Mouse (Mus musculus): ENCODE results near the gene Srd5a1. TPM values are rescaled to one million over a fixed set of nuclear protein-coding genes. Genes with fewer than 3 reads are reported as not detected.

Gene Srd5a1
- polyA plus RNA-seq, 1 experiment from 2014 or later, result 27.9 TPM

GRCm38 (mm10) chr13:69549980-69550379 lies 61.3 kb downstream of the Srd5a1 start:
- 56% methylated on average over 8 of the region's 8 CpGs for WGBS
- ATAC-seq (ENCODE audit: low FRiP score, low read depth), result no peak
- no peaks in the 10 kb centered on the region for H3K4me1 ChIP-seq (replicated peaks)

GRCm38 (mm10) chr13:69547488-69548180 lies 63.6 kb downstream of the Srd5a1 start:
- Histone ChIP-seq H3K36me3 (no peaks in the 10 kb centered on the region), H3K9ac (no peak overlapping the region), H3K4me2 (no peak overlapping the region), H3K27me3 (no peaks in the 10 kb centered on the region), H3K9me3 (no peaks in the 10 kb centered on the region), H3K4me1 (replicated peaks) (peaks cover 17% of the 10 kb centered on the region), H3K27ac (replicated peaks) (no peak overlapping the region), H3K4me3 (no peak overlapping the region)
- no peak for ATAC-seq (ENCODE audit: low FRiP score, low read depth)
- 67% methylated on average over 16 of the region's 16 CpGs for WGBS

More at GRCm38 (mm10) chr13:69549980-69550379, 61.3 kb downstream of the Srd5a1 start:
- Histone ChIP-seq H3K4me3 (no peak overlapping the region), H3K27me3 (no peaks in the 10 kb centered on the region), H3K9ac (no peak overlapping the region), H3K9me3 (no peaks in the 10 kb centered on the region), H3K36me3 (no peaks in the 10 kb centered on the region), H3K27ac (replicated peaks) (no peak overlapping the region), H3K4me2 (no peak overlapping the region)

DNA sequence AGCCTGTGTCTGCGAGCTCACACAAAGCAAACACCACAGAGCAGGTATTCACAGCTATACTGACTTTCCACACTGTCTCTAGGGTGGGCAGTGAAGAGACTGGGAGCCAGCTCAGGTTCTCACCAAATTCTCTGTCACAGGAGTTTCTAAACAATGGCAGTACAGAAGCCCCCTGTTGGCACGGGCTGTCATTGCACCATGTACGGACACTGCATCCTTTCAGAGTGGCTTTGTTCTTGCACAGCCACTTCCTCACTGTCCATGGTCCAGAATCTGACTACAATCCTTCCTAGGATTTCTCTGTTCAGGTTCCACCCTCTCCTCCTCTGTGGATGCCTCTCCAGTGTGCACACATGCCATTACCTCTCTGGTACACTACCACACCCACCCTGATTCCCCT lies 66.2 kb downstream of the Srd5a1 start:
- no peak overlapping the region for H3K4me3 ChIP-seq
- H3K9me3 ChIP-seq, result no peaks in the 10 kb centered on the region
- H3K36me3 ChIP-seq, result no peaks in the 10 kb centered on the region
- H3K4me2 ChIP-seq, result no peak overlapping the region
- H3K27me3 ChIP-seq, result no peaks in the 10 kb centered on the region
- H3K27ac ChIP-seq (replicated peaks), result no peak overlapping the region
- no peak overlapping the region for H3K9ac ChIP-seq
- no peak for ATAC-seq (ENCODE audit: low FRiP score, low read depth)
- 21% methylated on average over 3 of the region's 3 CpGs for WGBS
- H3K4me1 ChIP-seq (replicated peaks), result peaks cover 17% of the 10 kb centered on the region

DNA sequence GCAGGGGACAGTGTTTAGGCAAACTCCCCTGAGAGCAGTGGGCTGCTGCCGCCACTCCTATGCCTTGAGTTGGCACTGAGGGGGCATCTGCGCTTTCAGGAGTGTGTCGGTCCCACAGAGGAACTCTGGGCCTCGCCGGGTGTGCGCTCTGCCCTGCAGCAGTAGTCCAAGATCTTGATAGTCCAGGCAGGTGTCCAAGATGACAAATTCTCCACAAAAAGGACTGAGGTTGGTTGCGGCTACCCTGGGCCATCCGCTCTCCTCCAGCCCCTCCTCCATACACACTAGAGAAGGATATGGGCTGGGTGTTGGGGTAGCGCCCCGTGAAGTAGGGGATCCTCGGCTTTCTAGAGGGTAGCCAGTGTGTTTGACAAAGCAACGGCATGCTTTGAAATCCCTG lies 67.6 kb downstream of the Srd5a1 start:
- ATAC-seq (ENCODE audit: low FRiP score, low read depth), result peak; percentile 31; the same call in 1 of the 2 replicates
- WGBS, result 29% methylated on average over 12 of the region's 12 CpGs
- H3K4me1 ChIP-seq (replicated peaks), result peaks cover 26% of the 10 kb centered on the region
- H3K4me2 ChIP-seq, result peak overlapping the region; percentile 41
- no peaks in the 10 kb centered on the region for H3K27me3 ChIP-seq
- H3K36me3 ChIP-seq, result no peaks in the 10 kb centered on the region
- no peak overlapping the region for H3K9ac ChIP-seq
- H3K9me3 ChIP-seq, result no peaks in the 10 kb centered on the region
- no peak overlapping the region for H3K27ac ChIP-seq (replicated peaks)
- no peak overlapping the region for H3K4me3 ChIP-seq

DNA sequence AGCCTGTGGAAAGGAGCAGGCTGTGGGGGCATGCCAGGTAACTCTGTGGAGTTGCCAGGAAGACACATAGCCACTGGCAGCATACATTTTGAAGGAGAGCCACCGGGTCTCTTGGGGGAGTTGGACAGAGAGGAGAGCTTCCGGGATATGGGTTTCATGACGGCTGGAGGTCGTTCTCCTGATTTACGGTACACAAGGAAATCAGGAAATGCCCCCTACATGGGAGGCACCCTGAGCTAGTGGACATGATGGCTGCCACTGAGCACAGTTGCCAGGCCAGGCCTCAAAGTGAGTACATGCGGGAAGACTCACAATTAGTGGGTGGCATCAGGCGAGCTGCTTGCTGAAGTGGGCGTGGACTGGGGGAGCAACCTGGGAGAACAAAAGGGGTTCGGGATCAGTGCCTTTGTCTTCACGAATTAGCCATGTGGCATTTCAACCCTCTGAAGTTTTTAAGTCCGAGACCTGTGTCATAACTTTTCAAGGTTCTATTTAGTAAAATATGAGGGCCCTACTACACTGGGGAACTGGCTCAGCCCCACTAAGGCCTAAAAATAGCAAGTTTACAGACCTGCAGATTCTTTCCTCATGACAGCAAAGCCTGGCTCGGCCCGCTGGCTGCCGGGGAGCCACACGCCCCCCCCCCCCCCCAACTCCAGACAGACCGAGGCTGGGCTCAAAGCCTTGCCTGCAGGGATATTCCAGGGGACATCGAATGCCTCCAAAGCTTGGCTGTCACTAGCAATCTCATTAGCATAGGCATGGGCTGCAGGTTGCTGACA lies 68.5 kb downstream of the Srd5a1 start:
- Histone ChIP-seq H3K9me3 (no peaks in the 10 kb centered on the region), H3K27ac (replicated peaks) (no peak overlapping the region), H3K4me1 (replicated peaks) (peaks cover 29% of the 10 kb centered on the region), H3K36me3 (no peaks in the 10 kb centered on the region), H3K27me3 (no peaks in the 10 kb centered on the region), H3K4me2 (no peak overlapping the region), H3K4me3 (no peak overlapping the region), H3K9ac (no peak overlapping the region)
- ATAC-seq (ENCODE audit: low FRiP score, low read depth), result no peak
- WGBS, result 37% methylated on average over 17 of the region's 17 CpGs

DNA sequence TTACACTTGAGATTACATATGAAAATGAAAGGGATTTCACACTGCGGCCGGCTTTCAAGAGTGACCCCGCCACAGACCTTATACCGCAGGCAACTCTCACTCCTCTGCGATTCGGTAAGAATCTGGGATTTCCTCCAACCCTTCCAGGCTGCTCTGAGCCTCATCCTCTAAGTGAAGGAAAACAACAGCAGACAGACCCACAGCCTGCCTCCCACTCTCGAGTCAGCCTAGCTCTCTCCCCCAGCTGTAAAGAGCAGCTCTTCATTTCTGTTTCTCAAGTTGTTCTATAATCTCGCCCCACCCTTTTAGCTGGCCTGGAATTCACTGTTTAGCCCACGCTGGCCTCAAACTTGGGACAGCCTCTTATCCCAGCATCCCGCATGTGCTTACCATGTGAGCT lies 69.5 kb downstream of the Srd5a1 start:
- WGBS, result 78% methylated on average over 10 of the region's 10 CpGs
- no peaks in the 10 kb centered on the region for H3K9me3 ChIP-seq
- no peak overlapping the region for H3K9ac ChIP-seq
- no peaks in the 10 kb centered on the region for H3K27me3 ChIP-seq
- ATAC-seq (ENCODE audit: low FRiP score, low read depth), result no peak
- H3K4me2 ChIP-seq, result no peak overlapping the region
- H3K27ac ChIP-seq (replicated peaks), result no peak overlapping the region
- peaks cover 29% of the 10 kb centered on the region for H3K4me1 ChIP-seq (replicated peaks)
- H3K4me3 ChIP-seq, result no peak overlapping the region
- no peaks in the 10 kb centered on the region for H3K36me3 ChIP-seq

- H3K36me3 ChIP-seq, result no peaks in the 10 kb centered on the region
- WGBS, result 83% methylated on average over 6 of the region's 6 CpGs
- H3K4me1 ChIP-seq (replicated peaks), result peaks cover 30% of the 10 kb centered on the region
- H3K27me3 ChIP-seq, result no peaks in the 10 kb centered on the region
- no peak overlapping the region for H3K9ac ChIP-seq
- H3K4me2 ChIP-seq, result no peak overlapping the region
- no peak for ATAC-seq (ENCODE audit: low FRiP score, low read depth)
- no peak overlapping the region for H3K4me3 ChIP-seq
- H3K27ac ChIP-seq (replicated peaks), result no peak overlapping the region
- H3K9me3 ChIP-seq, result no peaks in the 10 kb centered on the region
Observed at GRCm38 (mm10) chr13:69541209-69541608, 70.0 kb downstream of the Srd5a1 start.

- no peak overlapping the region for H3K27ac ChIP-seq (replicated peaks)
- no peak overlapping the region for H3K4me2 ChIP-seq
- H3K9ac ChIP-seq, result no peak overlapping the region
- no peaks in the 10 kb centered on the region for H3K9me3 ChIP-seq
- H3K4me3 ChIP-seq, result no peak overlapping the region
- H3K36me3 ChIP-seq, result no peaks in the 10 kb centered on the region
- no peak for ATAC-seq (ENCODE audit: low FRiP score, low read depth)
- WGBS, result 34% methylated on average over 4 of the region's 4 CpGs
- H3K27me3 ChIP-seq, result no peaks in the 10 kb centered on the region
- H3K4me1 ChIP-seq (replicated peaks), result peaks cover 31% of the 10 kb centered on the region
Observed at GRCm38 (mm10) chr13:69538327-69538726, 72.9 kb downstream of the Srd5a1 start.

DNA sequence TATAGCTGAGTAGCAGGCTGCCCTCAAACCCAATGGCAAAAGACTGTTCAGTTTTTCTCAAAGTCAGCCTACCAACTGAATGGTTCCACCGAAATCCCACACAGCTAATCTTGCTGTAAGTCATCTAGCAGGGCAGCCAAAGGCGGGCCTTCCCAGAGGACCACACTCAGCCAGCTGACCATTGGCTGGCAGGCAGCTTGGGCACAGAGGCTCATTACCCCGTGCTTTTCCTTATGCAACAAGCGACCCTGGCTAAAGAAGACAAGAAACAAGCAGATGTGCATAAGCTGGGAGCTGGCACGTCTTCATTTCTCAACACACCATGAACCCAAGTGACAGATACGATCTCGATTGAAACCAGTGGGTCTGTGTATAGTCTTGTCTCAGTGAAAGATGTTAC lies 73.9 kb downstream of the Srd5a1 start:
- no peaks in the 10 kb centered on the region for H3K9me3 ChIP-seq
- 69% methylated on average over 7 of the region's 7 CpGs for WGBS
- peaks cover 28% of the 10 kb centered on the region for H3K4me1 ChIP-seq (replicated peaks)
- H3K4me2 ChIP-seq, result no peak overlapping the region
- no peak overlapping the region for H3K27ac ChIP-seq (replicated peaks)
- no peak overlapping the region for H3K9ac ChIP-seq
- ATAC-seq (ENCODE audit: low FRiP score, low read depth), result no peak
- no peaks in the 10 kb centered on the region for H3K36me3 ChIP-seq
- no peak overlapping the region for H3K4me3 ChIP-seq
- H3K27me3 ChIP-seq, result no peaks in the 10 kb centered on the region

- Histone ChIP-seq H3K36me3 (no peaks in the 10 kb centered on the region), H3K4me3 (no peak overlapping the region), H3K27ac (replicated peaks) (0 out of 2 replicates have a peak overlapping the region, but pooled peaks have one; percentile 96), H3K27me3 (no peaks in the 10 kb centered on the region), H3K4me2 (peak overlapping the region; percentile 86), H3K9ac (0 out of 2 replicates have a peak overlapping the region, but pooled peaks have one; percentile 2), H3K9me3 (no peaks in the 10 kb centered on the region), H3K4me1 (replicated peaks) (peaks cover 41% of the 10 kb centered on the region)
- ATAC-seq (ENCODE audit: low FRiP score, low read depth), result no peak
- WGBS, result 78% methylated on average over 4 of the region's 4 CpGs
Observed at GRCm38 (mm10) chr13:69536021-69536420, 75.2 kb downstream of the Srd5a1 start.

DNA sequence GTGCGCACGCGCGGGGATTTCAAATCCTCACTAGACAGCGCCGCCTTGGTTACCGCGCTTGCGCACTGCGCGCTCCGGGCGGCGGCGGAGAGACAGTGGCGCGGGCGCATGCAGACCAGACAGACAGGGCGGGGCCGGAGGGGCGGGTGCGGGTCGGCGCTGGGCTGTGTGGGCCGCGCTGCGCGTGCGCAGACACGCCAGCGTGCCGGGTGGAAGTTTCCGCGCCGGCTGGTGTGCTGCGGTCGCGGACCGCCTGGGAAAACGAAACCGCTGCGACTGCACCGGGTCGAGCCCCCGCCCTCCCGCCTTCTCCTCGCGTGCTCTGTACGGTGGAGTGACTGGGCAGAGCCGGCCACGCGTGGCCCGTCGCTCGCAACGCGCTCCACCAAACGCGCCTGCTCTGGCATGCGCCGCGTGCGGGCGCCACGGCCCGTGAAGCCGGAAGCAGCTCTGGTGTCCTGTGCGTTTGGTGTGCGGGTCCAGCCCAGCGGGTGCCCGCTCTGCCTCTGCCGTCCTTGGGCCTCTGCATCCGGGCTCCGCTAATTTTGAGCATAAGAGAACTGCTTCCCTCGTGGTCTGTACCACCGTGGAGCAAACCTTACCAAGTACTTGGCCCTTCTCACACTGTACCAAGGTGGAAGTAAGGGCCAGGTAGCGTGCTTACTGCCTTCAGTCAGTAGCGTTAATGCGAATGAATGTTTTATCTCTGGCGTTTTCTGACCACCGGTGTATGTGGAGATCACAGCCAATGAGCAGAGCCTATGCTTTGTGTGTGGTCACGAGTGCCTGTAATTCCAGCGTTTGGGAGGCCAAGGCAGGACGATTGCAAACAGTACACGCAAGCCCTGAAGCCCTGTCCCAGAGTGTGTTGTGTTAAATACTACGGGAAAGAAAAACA lies 76.3 kb downstream of the Srd5a1 start:
- Histone ChIP-seq H3K9ac (peak overlapping the region; percentile 76), H3K4me3 (peak overlapping the region; percentile 72), H3K9me3 (no peaks in the 10 kb centered on the region), H3K4me1 (replicated peaks) (peaks cover 52% of the 10 kb centered on the region), H3K4me2 (peak overlapping the region; percentile 96), H3K36me3 (no peaks in the 10 kb centered on the region), H3K27me3 (no peaks in the 10 kb centered on the region), H3K27ac (replicated peaks) (peak overlapping the region; percentile 96)
- under 1% methylated on average over 62 of the region's 86 CpGs for WGBS
- ATAC-seq (ENCODE audit: low FRiP score, low read depth), result peak; percentile 96

GRCm38 (mm10) chr13:69534334-69534653 lies 76.9 kb downstream of the Srd5a1 start, which contains the start of gene Tent4a:
Gene Tent4a (minus strand): TSS chr13:69534617.
- peaks cover 54% of the 10 kb centered on the region for H3K4me1 ChIP-seq (replicated peaks)
- H3K4me2 ChIP-seq, result peak within 1 kb of the TSS; percentile 96
- 0% methylated on average over 34 of the region's 57 CpGs for WGBS
- peak within 1 kb of the TSS; percentile 72 for H3K4me3 ChIP-seq
- H3K36me3 ChIP-seq, result no peaks in the 10 kb centered on the region
- H3K27me3 ChIP-seq, result no peaks in the 10 kb centered on the region
- no peaks in the 10 kb centered on the region for H3K9me3 ChIP-seq
- ATAC-seq (ENCODE audit: low FRiP score, low read depth), result peak; percentile 87
- peak within 1 kb of the TSS; percentile 96 for H3K27ac ChIP-seq (replicated peaks)
- peak within 1 kb of the TSS; percentile 76 for H3K9ac ChIP-seq

All from hindbrain, embryonic 15.5 days (tissue).